Mouse (Mus musculus): Measurements from ENCODE around the gene Stx17.

Gene Stx17

DNA sequence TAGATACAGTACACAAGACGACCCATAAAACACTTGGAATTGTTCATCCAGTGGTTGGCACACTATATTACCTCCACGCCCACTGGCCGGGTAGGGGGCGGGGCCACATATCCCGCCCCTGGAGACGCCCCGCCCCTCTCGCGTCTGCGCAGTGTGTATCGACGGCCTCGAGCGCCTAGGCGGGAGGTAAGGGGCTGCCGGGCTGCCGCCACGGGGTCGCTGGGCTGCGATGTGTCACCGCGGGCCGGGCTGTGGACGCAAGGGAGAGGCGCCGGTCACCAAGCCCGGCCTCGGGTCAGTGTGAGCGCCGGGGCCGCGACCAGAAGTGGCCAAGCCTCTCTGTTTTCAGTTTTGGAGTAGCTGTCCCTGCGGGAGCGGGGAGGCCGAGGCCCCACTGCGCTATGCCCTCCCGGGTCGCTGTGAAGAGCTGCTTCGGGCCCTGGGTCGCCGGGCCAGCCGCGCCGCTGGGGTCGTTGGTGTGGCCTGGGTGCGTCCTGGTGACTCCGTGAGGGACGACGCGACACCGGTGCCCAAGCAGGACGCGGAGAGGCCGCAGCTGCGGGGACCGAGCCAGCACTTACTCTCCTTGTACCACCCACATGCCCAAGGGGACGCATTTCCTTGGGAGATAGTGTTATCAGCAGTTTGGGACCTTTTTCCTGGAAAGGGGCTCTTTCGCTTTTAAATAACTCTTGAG lies at the start of gene Stx17:
Gene Stx17 (plus strand): TSS at position 143 of the 697 bp plus-strand sequence.
- peak; percentile 70 to 73 for DNase-seq (ENCODE audit: low spot score in 2 of 2)

GRCm38 (mm10) chr4:48076693-48077471 lies 47.8 kb upstream of the Stx17 start:
- DNase-seq (ENCODE audit: low spot score in 2 of 2), result no peak

DNA sequence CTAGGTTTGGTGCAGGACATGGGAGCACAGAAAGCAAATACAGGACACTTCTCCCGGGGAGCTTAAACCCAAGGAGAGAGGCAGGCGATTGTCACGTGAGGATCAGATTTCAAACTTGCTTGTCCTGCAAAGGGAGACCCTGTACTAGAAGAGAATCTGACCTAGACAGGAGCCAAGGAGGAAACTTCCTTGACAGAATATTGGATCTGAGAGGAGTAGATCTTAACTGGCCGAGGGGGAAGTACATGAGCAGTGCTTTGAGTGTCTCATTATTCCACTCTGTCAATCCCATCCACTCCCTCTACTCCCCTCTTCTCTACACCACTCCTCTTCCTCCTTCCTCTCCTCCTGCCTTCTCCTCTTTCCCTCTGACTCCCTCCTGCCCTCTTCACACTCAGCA lies 46.5 kb upstream of the Stx17 start:
- DNase-seq (ENCODE audit: low spot score in 2 of 2), result no peak

DNA sequence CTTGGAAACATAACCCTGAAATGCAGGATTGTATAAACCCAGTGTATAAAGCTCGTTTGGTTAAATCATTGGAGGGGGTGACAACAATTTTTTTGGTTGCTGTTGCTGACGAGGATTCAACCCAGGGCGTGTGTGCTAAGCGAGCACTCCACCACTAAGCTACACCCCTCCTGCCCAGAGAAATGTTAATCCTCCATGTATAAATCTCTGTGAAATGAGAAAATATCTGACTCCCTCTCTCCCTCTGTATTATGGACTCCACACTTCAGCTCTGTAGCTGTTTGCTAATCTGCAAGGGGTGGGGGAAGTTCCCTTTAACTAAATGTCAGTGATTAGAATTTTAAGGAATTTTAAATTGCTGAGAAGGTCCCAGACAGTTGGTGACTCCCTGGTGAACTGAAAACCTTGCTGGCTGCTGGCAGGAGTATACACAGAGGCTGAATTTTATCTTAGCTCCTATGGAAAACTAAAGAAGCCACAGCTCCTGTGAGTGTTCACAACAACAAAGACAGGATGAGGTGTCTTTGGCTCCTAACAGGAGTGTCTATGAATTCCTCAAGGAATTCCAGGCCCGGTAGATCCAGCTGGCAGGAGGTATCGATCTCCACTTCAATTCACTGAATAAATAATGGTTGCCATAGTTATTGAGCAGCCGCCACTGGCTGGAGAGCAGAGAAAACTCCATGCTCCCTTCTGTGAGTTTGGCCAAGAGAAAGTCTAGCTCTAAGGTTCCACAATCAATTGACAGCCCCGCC lies 45.3 kb upstream of the Stx17 start:
- DNase-seq (ENCODE audit: low spot score in 2 of 2), result no peak

GRCm38 (mm10) chr4:48083452-48083851 lies 41.3 kb upstream of the Stx17 start:
- no peak for DNase-seq (ENCODE audit: low spot score in 2 of 2)

DNA sequence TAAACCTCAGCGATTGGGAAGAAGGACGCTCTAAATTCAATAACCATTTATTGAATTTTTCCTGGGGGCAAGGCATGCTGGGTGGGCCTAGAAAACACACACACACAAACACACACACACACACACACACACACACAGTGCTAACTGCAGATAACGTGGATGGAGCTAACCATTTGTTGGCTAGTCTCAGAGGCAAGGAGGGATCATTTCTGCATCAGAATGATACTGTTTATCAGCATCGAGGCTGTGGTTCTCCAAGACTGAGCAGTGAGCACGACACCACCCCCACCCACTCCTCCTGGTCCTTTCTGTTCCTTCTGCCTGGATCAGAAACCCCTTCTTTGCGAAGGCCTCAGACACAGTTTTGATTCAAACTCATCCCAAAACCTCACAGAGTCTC lies 38.1 kb upstream of the Stx17 start:
- no peak for DNase-seq (ENCODE audit: low spot score in 2 of 2)

- no peak for DNase-seq (ENCODE audit: low spot score in 2 of 2)
Observed at GRCm38 (mm10) chr4:48087497-48087896, 37.2 kb upstream of the Stx17 start.

DNA sequence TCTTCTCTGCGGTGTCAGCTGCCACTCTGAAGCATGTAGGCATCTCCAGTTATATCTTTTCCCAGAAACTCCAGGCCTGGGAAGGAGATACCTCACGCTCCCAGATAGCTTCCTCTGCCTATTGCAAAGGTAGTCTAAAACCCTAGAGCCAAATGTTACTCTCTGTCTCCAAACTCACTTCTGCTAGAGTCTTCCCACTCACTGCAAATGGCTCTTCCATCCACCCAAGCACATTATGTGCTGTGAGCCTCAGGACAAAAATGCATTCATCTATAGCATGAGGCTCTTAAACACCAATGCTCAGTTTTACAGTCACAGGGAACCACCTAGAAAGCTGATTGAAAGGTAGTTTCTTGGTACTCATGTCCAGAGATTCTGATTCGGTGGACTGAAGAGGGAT lies 31.5 kb upstream of the Stx17 start:
- DNase-seq (ENCODE audit: low spot score in 2 of 2), result no peak

GRCm38 (mm10) chr4:48100217-48100616 lies 24.5 kb upstream of the Stx17 start:
- DNase-seq (ENCODE audit: low spot score in 2 of 2), result no peak

DNA sequence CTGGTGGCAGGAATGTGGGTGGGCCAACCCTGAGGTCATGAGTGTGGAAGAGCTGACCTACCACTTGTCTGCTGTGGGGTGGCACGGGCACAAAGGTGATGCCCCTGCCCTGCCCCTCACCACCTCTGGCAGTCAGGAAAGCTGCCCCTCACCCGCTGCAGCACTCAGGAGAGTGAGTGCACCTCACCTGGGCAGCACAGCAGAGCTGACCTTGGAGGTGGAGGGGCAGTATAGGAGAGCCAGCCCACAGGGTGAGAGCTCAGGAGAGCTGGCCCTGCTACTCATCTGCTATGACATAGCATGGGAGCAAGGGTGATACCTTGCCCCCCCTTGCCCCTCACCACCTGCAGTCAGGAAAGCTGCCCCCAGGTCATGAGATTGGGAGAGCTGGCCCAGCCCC lies 22.7 kb upstream of the Stx17 start:
- DNase-seq (ENCODE audit: low spot score in 2 of 2), result no peak

- DNase-seq (ENCODE audit: low spot score in 2 of 2), result no peak
Observed at GRCm38 (mm10) chr4:48105387-48105786, 19.3 kb upstream of the Stx17 start.

GRCm38 (mm10) chr4:48107086-48107485 lies 17.6 kb upstream of the Stx17 start:
- DNase-seq (ENCODE audit: low spot score in 2 of 2), result no peak

DNA sequence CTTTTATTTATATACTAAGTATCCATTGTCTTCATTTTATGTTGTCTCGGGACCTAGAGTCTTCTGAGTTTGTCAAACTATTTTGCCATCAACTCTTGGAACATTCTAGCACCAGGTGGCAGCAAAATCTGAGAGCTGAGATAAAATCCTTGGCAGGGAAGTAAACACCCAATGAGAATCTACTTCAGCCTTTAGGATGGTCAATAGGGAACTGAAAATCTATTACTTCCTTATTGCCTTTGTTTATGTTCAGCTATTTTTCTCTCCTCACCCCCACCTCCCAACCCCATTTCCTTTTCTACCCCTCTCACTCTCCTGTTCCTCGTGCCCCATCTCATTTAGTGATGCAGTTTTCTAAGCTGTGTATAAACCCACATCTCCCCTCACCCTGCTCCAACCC lies 16.1 kb upstream of the Stx17 start:
- DNase-seq (ENCODE audit: low spot score in 2 of 2), result no peak

DNA sequence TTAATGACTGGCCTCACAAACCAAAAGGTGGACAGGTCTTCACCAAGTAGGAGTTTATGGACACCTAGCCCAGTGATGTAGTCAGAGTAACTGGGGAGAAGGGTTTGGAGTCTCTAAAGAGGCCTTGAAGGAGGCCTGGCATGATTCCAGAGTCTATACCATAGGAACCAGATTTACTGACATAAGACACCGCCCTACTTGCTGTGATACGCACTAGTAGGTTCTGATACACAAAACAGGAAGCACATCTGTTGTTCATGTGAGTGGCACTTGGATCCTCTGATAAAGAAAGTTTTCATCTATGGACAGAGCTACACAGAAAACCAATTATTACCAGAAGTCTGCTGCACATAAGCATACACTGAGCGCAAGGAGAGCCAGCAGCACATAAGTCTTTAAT lies 14.4 kb upstream of the Stx17 start:
- DNase-seq (ENCODE audit: low spot score in 2 of 2), result no peak

- no peak for DNase-seq (ENCODE audit: low spot score in 2 of 2)
Observed at GRCm38 (mm10) chr4:48116191-48116590, 8.5 kb upstream of the Stx17 start.

GRCm38 (mm10) chr4:48124416-48124772 lies 321 bp upstream of the Stx17 start:
- peak in 1 of 2 experiments; percentile 7 for DNase-seq (ENCODE audit: low spot score in 2 of 2)

DNA sequence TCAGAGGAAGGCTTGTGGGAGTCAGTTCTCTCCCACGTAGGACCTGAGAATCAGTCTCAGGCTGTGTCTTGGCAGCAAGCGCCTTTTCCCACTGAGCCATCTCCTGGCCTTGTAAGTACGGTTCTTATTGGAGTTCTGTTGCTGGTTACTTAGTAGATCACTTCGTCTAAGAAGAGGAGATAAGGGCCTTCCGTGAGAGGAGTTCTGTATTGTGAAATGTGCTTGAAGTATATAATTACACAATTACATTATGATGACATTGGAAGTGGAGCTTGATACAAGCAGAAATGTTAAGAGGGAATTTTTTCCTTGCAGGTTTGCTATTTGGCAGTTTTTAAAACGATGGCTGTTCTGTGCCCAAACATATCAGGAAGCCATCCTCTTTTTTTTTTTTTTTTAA lies 5.6 kb downstream of the Stx17 start:
- DNase-seq (ENCODE audit: low spot score in 2 of 2), result no peak

DNA sequence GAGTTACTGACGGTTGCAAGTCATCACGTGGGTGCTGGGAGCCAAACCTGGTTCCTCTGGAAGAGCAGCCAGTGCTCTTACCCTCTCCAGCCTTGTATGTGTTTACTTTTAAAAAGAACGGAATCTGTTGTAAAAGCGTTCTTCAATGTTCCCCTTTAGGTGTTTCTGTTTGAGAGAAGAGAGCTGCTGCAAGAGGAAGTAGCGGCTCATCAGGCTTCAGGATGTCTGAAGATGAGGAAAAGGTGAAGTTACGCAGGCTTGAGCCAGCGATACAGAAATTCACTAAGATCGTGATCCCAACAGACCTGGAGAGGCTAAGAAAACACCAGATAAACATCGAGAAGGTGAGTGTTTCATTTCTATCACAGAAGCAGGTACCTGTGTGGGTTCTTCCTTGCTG lies 6.9 kb downstream of the Stx17 start:
- DNase-seq (ENCODE audit: low spot score in 2 of 2), result no peak

DNA sequence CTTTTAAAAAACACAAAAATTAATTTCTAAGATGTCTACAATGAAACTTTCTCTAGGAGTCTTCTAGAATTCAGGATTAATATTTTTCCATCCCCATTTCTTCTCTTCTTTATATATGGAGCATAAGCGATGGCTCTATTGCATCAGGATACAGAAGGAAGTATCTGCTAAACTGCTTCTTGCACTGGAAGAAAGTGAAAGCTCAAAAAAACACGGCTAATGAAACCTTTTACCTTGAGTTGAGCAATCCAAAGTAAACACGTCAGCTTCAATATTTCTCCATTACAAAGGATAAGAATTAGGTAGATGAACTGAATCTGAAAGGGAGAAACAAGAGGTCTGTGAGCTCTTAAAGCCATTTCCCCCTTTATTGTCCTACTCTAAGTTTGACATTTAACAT lies 8.0 kb downstream of the Stx17 start:
- DNase-seq (ENCODE audit: low spot score in 2 of 2), result no peak

DNA sequence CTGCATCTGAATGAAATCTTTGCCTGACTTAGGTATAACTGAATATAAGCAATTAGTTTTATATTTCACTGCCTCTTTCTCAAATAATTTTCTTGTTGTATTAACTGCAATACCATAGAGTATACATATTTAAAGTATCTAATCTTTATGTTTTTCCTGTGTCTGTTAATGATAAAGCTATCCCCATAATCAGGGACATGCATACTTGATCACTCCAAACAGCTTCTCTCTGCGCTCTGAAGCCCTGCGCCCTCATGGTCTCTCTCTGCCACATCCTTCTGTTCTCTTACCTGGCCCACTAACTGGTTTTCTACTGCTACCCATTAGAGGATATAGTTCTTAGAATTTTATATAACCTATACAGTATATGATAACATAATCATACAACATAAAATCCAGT lies 24.8 kb downstream of the Stx17 start:
- DNase-seq (ENCODE audit: low spot score in 2 of 2), result no peak

DNA sequence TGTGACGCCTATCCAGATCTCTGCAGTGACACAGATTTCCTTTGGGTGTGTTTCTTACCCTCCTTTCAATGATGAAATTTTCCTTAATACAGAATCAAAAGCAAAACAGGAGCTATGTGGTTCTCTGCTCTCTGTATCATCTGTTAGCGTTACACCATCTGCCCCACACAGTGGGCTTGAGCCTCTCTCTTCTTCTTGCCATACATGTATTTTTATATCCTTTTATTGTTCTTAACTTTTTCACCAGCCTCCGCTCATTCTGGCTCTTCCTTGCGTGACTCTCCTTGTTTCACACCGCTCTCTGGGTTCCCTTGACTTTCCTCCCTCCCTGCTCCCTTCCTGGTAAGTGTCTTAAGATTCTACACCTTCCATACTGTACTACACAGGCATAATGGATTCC lies 28.5 kb downstream of the Stx17 start:
- DNase-seq (ENCODE audit: low spot score in 2 of 2), result no peak

DNA sequence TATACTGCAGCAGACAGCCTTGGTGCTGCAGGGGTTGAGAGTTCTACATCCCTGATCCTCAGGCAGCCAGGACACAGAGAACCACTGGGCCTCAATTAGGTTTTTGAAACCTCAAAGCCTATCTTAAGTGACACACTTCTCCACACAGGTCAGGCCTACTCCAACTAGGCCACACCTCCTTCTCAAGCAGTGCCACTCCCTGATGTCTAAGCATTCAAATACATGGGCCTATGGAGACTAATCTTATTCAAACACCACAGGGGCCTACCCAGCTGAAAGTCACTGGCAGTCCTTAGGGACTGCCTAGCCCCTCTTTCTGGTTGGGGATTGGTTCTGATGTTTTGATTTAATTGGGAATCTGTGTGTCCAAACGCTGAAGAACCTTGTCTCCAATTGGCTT lies 31.1 kb downstream of the Stx17 start:
- no peak for DNase-seq (ENCODE audit: low spot score in 2 of 2)

DNA sequence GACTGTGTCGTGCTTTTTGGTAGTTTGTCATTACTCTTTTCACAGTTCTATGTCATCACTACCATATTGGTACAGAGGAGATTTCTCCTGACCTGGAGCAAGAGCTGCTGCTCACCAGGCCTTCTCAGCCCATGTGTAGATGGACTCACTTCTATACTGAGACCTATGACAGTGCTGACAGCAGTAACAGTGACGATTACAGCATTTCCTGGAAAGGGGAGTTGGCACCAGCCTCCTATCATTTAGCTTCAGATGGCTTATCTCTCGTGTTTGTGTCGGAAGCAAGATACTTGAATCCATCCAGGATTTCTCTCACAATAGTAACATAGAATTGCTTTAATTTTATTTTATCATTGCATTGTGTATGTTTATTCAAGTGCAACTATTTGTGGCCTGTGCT lies 35.7 kb downstream of the Stx17 start:
- DNase-seq (ENCODE audit: low spot score in 2 of 2), result no peak
